Mouse (Mus musculus) lung, embryonic 16.5 days (tissue): ENCODE results near the gene Ppef2. TPM values are rescaled to one million over a fixed set of nuclear protein-coding genes. Genes with fewer than 3 reads are reported as not detected.

ENCODE experiments used
- ATAC-seq: fragments of 200-750 bp; cut with Nextera tagmentation; 2 replicates; pipeline ENCODE4 v1.8.0; 2017; ENCODE audit warnings: low read depth, mild to moderate bottlenecking, moderate library complexity
- H3K27ac ChIP-seq: fragments of 300-500 bp; sonication (generic); 2 replicates; pipeline ENCODE4 v1.5.1; 2014; ENCODE audit warnings: mild to moderate bottlenecking, control low read depth, low read length
- H3K27me3 ChIP-seq: fragments of 300-500 bp; sonication (generic); 2 replicates; pipeline ENCODE4 v1.6.1; 2014; ENCODE audit warnings: low read depth, low read length, mixed read lengths; ENCODE audit not compliant: control insufficient read depth, insufficient read depth
- H3K36me3 ChIP-seq: fragments of 300-500 bp; sonication (generic); 2 replicates; pipeline ENCODE4 v1.6.1; 2014; ENCODE audit warnings: low read length; ENCODE audit not compliant: control insufficient read depth, insufficient read depth
- H3K4me1 ChIP-seq: fragments of 300-500 bp; sonication (generic); replicated peaks from 2 replicates; pipeline ENCODE4 v1.6.1; 2014; ENCODE audit warnings: low read length, mixed read lengths; ENCODE audit not compliant: control insufficient read depth, insufficient read depth
- H3K4me2 ChIP-seq: fragments of 300-500 bp; sonication (generic); 2 replicates; pipeline ENCODE4 v1.6.1; 2014; ENCODE audit warnings: low read depth, low read length, control low read depth
- H3K4me3 ChIP-seq: fragments of 300-500 bp; sonication (generic); 2 replicates; pipeline ENCODE4 v1.5.1; 2014; ENCODE audit warnings: mild to moderate bottlenecking, low read length, control low read depth
- H3K9ac ChIP-seq: fragments of 300-500 bp; sonication (generic); 2 replicates; pipeline ENCODE4 v1.6.1; 2014; ENCODE audit warnings: low read length, control low read depth
- H3K9me3 ChIP-seq: fragments of 300-500 bp; sonication (generic); 2 replicates; pipeline ENCODE4 v1.6.1; 2016; ENCODE audit warnings: low read length; ENCODE audit not compliant: control insufficient read depth
- WGBS: fragments of 180-500 bp; shearing (Covaris S2); extraction: QIAGEN DNeasy Blood & Tissue Kit; methylation state at CpG from one replicate; pipeline ENCODE4 v1.1.7; 2014; 5-methylcytosine and 5-hydroxymethylcytosine counted together
- polyA plus RNA-seq: library from polyadenylated mRNA; unstranded; fragments of >200 nt; fragmentation: Nextera tagmentation; extraction: Ambion mirVana; gene quantifications from 2 replicates; pipeline ENCODE4 v1.2.1, GENCODE M21; 2015

Gene Ppef2
- polyA plus RNA-seq, 1 experiment from 2014 or later: 0.16 TPM

DNA sequence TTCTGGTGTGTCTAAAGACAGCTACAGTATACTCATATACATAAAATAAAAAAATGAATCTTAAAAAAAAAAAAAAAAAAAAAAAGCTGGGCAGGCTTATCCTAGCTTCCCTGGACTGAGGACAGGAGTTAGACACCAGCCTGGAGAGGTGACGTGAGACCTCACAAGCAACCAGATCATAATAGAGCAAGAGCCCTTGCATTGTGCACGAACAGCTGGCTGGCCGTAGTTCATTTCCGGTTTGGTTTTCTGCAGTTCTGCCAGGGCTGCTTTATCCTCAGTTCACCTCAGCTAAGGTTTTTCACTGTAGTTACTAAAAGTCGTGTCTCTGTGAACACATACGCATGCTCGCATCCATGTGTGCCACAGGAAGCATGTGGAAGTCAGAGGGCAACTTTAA is 28.3 kb downstream of the Ppef2 start:
- Histone ChIP-seq H3K9me3 (no peaks in the 10 kb centered on the region), H3K4me3 (no peak overlapping the region), H3K27ac (no peak overlapping the region), H3K4me2 (no peak overlapping the region), H3K4me1 (no peaks in the 10 kb centered on the region), H3K9ac (no peak overlapping the region), H3K36me3 (no peaks in the 10 kb centered on the region), H3K27me3 (no peaks in the 10 kb centered on the region)
- 72% methylated on average over 7 of the region's 7 CpGs for WGBS
- ATAC-seq: no peak

DNA sequence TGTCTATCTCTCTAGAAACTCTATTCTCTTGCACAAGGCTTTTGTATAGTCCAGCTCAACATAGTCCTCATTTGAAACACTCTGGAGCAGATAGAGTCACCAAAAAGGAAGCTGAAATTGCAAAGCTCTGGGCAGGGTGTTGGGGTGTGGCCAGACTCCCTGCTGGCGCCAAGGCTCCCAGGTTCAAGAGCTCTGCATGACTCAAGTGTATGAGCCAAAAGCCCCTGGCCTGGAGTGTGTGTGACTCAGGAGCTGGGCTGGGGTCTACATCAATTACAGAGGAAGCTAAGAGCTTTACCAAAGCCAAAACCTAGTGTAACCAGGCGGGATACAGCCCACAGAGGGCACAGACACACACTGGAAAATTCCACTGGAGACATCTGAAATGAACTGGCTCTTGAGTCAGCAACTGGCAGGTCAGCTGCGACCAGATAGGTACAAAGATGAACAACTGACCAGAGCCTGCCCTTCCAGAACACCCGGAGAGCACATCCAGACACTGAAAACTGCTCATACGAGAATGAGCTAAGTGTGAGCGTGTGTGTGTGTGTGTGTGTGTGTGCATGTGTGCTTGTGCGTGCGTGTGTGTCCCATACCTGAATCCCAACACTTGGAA is 35.7 kb downstream of the Ppef2 start:
- no peaks in the 10 kb centered on the region for H3K36me3 ChIP-seq
- no peak overlapping the region for H3K27ac ChIP-seq
- H3K4me3 ChIP-seq: no peak overlapping the region
- no peak overlapping the region for H3K9ac ChIP-seq
- H3K4me1 ChIP-seq: no peaks in the 10 kb centered on the region
- WGBS: 80% methylated on average over 8 of the region's 8 CpGs
- H3K4me2 ChIP-seq: no peak overlapping the region
- H3K27me3 ChIP-seq: no peaks in the 10 kb centered on the region
- H3K9me3 ChIP-seq: no peaks in the 10 kb centered on the region
- ATAC-seq: peak; percentile 51; the same call in 1 of the 2 replicates

DNA sequence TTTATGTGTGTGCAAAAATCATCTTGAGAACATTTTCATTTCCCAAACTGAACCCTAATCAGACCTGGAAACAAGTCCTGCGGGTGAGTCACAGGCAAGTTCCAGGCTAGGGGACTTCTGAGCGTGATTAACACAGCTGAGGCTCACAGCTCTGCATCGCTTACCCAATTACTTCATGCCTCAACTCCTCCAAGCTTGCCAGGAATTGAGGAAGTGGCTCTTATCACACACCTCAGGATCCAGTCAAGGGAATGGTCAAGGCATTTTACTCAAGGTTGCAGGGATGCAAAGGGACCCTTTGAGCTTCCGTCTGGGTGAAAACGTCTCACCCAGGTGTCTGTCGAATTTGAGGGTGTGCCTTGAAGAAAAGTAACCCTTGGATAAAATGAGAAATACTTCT is 36.3 kb downstream of the Ppef2 start:
- Histone ChIP-seq H3K27me3 (no peaks in the 10 kb centered on the region), H3K4me1 (no peaks in the 10 kb centered on the region), H3K9ac (no peak overlapping the region), H3K36me3 (no peaks in the 10 kb centered on the region), H3K9me3 (no peaks in the 10 kb centered on the region), H3K4me3 (no peak overlapping the region), H3K4me2 (no peak overlapping the region), H3K27ac (no peak overlapping the region)
- WGBS: 54% methylated on average over 6 of the region's 6 CpGs
- ATAC-seq: no peak

DNA sequence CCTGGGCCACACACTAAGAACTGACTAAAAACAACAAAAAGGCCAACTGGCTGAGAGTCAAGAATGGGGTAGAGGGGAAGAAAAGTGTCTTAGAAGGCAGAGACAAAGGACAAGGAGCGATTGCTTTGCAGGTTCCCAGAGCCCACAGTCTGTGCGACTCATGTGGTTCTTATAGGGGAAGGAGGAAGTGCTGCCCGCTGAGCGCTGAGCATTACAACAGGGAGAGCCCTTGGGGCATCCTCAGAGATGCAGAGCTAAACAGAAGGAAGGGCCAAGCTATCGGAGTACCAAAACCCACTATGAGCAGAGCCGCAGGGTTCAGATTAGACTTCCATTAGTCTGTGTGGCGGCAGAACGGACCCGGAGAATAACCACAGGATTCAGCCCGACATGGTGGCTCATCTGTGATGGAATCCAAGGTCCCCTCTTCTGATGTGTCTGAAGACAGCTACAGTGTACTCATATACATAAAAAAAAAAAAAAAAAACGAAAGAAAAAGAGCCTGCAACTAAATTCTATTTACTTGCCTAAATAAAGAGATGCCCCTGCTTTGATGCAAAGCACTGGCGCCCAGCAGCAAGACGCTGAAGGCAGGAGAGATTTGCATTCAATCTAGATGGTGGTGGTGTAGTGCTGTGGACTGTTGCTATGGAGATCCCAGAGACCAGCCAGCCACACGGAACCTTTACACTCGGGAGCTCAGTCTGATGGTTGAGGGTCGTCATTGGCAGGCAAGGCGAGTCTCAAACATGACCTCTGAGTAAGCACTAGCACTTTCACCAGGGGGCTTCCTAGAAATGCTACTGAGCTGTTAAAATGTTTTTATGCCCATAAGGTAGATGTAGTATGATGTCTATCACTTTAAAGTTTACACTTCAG is 36.9 kb downstream of the Ppef2 start:
- Histone ChIP-seq H3K36me3 (no peaks in the 10 kb centered on the region), H3K27ac (no peak overlapping the region)

DNA sequence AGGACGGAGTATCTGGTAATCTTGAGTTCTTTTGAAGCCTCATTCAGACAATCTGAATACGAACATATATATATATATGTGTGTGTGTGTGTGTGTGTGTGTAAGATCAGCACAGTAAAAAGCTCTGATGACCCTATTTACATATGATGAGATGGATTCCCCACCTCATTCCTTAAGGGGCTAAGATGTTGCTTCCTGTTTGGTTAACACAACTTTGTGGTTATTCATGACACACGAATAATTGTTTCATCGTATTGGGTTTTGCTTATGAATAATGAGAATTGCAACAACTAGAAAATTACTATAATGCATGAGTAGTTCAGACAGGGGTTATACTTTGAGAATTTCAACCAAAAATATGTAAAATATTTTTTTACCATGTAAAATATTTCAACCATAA is 40.8 kb downstream of the Ppef2 start, which contains the start of gene U90926:
TSS of gene U90926 (minus strand) at position 101 of the 400 bp plus-strand sequence.
- Histone ChIP-seq H3K27ac (no peak within 1 kb of the TSS), H3K4me3 (no peak within 1 kb of the TSS), H3K9ac (no peak within 1 kb of the TSS), H3K4me1 (no peaks in the 10 kb centered on the region), H3K36me3 (no peaks in the 10 kb centered on the region), H3K4me2 (no peak within 1 kb of the TSS), H3K27me3 (no peaks in the 10 kb centered on the region), H3K9me3 (no peaks in the 10 kb centered on the region)
- 87% methylated on average over 4 of the region's 4 CpGs for WGBS
- no peak for ATAC-seq

More for the DNA sequence above, 36.9 kb downstream of the Ppef2 start:
- Histone ChIP-seq H3K4me2 (no peak overlapping the region), H3K4me3 (no peak overlapping the region), H3K9ac (no peak overlapping the region), H3K4me1 (no peaks in the 10 kb centered on the region), H3K9me3 (no peaks in the 10 kb centered on the region), H3K27me3 (no peaks in the 10 kb centered on the region)
- 55% methylated on average over 17 of the region's 17 CpGs for WGBS
- no peak for ATAC-seq

DNA sequence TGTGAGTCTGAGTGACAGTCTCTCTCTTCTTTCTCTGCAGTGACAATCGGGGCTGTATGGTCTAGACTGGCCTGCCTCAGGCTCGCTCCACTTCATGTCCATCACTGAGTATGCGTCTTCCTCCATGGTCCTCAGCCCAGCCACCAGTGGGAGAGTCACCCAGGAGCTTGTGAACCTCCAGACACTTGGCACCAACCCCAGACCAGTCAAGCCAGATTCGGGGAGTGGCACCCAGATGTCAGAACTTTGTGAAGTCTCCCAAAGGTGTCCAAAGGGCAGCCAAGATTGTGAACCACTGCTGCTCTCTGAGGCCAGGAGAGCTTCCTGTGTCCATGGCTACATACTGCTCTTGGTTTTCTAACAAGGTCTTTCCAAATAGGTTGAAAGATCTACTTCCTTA is 43.8 kb downstream of the Ppef2 start:
- H3K4me1 ChIP-seq: no peaks in the 10 kb centered on the region
- no peak overlapping the region for H3K27ac ChIP-seq
- no peaks in the 10 kb centered on the region for H3K27me3 ChIP-seq
- ATAC-seq: no peak
- H3K36me3 ChIP-seq: no peaks in the 10 kb centered on the region
- H3K9ac ChIP-seq: no peak overlapping the region
- no peaks in the 10 kb centered on the region for H3K9me3 ChIP-seq
- WGBS: 82% methylated on average over 4 of the region's 4 CpGs
- no peak overlapping the region for H3K4me2 ChIP-seq
- no peak overlapping the region for H3K4me3 ChIP-seq

DNA sequence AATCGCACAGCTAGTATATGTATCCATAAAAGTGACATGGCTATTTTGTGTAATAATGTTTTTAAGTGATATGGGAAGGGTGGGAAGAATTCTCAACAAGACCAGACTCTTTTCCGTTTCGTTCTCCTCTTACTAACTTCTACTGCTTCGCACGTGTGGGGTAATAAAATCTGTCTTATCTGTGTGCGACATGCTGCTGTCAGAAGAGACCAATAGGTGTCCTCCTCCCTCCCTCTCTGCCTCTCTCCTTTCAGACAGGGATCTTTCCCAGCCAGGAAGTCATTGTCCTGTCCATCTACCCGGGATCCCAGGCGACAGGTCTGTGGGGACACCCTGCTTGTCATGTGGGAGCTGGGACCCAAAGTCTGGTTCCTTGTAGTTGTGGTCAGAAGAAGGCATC is 45.9 kb downstream of the Ppef2 start:
- Histone ChIP-seq H3K36me3 (no peaks in the 10 kb centered on the region), H3K27me3 (no peaks in the 10 kb centered on the region), H3K9me3 (no peaks in the 10 kb centered on the region), H3K4me2 (no peak overlapping the region), H3K4me1 (no peaks in the 10 kb centered on the region), H3K4me3 (no peak overlapping the region), H3K9ac (no peak overlapping the region), H3K27ac (no peak overlapping the region)
- 72% methylated on average over 8 of the region's 8 CpGs for WGBS
- no peak for ATAC-seq

DNA sequence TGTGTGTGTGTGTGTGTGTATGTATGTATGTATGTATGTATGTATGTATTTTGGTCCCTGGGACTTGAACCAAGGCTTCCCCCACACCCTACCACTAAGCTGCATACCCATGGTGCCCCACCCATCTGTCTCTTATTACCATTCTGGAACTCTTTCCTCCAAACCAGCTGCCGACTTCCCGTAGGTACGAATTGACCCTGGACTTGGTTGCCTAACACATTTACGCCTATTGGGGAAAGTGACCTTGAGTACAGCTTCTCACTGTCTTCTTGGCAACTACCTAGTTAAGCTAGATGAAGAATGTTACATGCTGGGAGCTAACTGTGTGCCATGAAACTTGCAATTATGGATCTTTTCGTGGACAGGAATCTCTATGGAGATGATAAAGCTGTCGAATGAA is 50.0 kb downstream of the Ppef2 start:
- no peak for ATAC-seq
- Histone ChIP-seq H3K4me3 (no peak overlapping the region), H3K4me2 (no peak overlapping the region), H3K27me3 (no peaks in the 10 kb centered on the region), H3K4me1 (no peaks in the 10 kb centered on the region), H3K9ac (no peak overlapping the region), H3K36me3 (peaks cover 18% of the 10 kb centered on the region), H3K27ac (no peak overlapping the region), H3K9me3 (no peaks in the 10 kb centered on the region)
- WGBS: 91% methylated on average over 6 of the region's 6 CpGs

DNA sequence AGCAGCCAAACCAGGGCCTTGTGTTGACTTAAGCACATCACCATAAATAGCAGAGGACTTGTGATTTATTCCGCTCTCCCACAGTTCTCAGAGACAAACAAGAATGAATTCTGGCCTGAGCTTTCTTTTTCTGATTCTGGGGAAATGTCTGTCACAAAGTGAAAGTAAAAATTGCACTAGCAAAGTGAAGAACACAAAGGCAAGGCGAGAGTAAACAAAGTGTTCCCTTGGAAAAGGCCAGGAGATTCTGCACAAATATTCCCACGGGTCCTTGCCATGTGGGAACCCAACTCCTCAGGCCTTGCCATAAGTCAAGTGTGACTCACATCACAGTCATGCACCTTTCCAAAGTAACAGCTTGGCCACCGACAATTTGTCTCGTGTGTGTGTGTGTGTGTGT is 50.4 kb downstream of the Ppef2 start:
- peaks cover 19% of the 10 kb centered on the region for H3K36me3 ChIP-seq
- no peaks in the 10 kb centered on the region for H3K9me3 ChIP-seq
- H3K9ac ChIP-seq: no peak overlapping the region
- no peak overlapping the region for H3K27ac ChIP-seq
- no peak for ATAC-seq
- no peak overlapping the region for H3K4me2 ChIP-seq
- H3K4me3 ChIP-seq: no peak overlapping the region
- no peaks in the 10 kb centered on the region for H3K27me3 ChIP-seq
- H3K4me1 ChIP-seq: no peaks in the 10 kb centered on the region
- WGBS: 88% methylated on average over 4 of the region's 5 CpGs
